Mouse (Mus musculus): ENCODE data around the gene Vstm2l. TPM values are rescaled to one million over a fixed set of nuclear protein-coding genes. Genes with fewer than 3 reads are reported as not detected.

The Vstm2l gene
- not detected in 2 replicates for polyA plus RNA-seq (2012; rRNA removed)

GRCm38 (mm10) chr2:157914105-157914764 lies at the start of gene Vstm2l:
TSS of gene Vstm2l (plus strand) at chr2:157914653.

Other genes with a start within 250 kb of the Vstm2l start
- 27.1 and 30.1 TPM in 2 replicates for gene Ctnnbl1, start 177.3 kb upstream of the Vstm2l start, polyA plus RNA-seq (2012; rRNA removed)
- 8.0 and 8.3 TPM in 2 replicates for gene Tti1, start 113.8 kb downstream of the Vstm2l start, polyA plus RNA-seq (2012; rRNA removed)
- gene Rprd1b, start 113.8 kb downstream of the Vstm2l start, polyA plus RNA-seq (2012; rRNA removed): 10.4 and 11.9 TPM in 2 replicates
- gene Tgm2, start 231.8 kb downstream of the Vstm2l start, polyA plus RNA-seq (2012; rRNA removed): 48.9 and 49.6 TPM in 2 replicates

Data from liver, embryonic 18 days (tissue).